Mouse (Mus musculus) kidney, postnatal 4 days (tissue): ENCODE data around the gene Cep170b.

Experiments
- DNase-seq, 2 experiments: peaks; one replicate each; pipeline ENCODE4 v3.0.0; 2021; ENCODE audit warnings: mixed read lengths in 2 of 2

Cep170b gene

DNA sequence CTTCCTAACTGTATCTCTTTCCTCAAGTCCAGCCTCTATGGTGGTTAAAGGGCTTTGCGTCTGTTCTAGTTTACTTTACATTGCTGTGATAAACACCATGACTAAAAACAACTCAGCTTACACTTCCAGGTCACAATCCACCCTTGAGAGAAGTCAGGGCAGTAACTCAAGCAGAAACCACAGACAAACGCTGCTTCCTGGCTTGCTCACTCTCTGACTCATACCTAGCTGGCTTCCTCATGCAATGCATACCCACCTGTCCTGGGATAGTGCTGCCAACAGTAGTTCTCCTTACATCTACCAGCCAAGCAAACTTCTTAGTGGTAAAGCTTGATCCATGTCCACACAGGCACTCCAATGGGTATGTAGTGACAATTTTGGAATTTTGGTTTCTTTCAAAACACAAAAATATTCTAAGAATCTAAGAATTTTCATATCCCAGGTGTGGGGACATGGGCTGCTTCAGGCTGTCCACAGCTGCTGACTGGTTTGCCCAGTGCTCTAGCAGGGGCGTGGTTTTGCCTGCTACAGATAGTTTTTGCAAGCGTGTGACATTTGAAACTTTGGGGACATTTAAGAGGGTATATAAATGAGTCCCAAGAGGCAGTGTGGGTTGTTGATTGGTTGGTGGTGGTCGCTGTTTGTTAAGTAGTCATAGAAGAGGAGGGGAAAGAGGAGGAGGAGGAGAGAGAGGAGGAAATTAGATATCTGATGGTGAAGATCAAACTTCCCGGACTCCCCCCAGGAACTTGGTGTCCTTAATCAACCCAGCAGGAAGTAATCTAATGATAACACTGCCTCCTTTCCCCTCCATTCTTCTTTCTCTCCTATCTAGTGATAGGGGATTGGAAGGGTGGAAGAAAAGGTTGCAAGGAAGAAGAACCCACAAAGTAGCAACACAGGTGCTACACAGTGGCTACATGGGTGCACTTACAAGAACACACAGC is 17.6 kb upstream of the Cep170b start:
- DNase-seq = no peak

DNA sequence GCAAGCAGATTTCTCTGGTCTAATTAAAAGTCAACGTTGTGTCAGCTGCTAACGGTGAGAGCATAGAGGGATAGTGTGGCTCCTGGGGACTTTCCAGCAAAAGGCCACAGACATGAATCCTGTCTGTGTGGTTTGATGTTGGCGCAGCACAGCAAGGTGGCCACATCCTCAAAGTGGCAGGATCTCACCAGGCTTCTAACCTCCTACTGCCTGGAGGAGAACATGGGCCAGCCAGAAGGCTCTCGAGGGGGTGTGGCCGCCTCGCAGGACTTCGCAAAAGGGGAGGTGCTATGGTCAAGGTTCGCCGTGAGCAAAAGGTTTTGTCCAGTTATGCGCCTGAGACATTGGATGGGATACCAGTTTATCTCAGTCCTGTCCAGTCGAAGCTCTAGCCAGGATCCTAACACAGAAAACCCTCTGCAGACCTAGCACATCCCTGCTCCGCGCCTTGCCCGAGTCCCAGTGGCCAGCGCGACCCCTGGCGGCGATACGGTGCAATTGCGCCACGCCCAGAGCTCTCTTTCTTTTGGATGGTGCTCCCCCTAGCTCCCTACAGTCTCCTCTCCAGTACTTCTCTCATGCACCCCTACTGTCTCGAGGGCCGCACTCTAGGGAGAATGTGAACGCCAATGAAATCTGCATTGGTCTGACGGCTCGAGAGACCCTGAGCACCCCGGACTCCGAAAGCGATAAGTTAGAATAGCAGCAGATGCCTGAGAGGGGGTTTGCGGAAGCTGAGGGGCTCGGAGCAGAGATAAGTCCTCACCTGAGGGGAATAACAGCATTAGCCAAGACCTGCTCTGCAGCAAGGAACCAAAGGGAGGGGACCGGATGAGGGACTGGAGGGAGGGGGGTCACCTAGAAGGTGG is 13.3 kb upstream of the Cep170b start:
- DNase-seq = peak; percentile 93

DNA sequence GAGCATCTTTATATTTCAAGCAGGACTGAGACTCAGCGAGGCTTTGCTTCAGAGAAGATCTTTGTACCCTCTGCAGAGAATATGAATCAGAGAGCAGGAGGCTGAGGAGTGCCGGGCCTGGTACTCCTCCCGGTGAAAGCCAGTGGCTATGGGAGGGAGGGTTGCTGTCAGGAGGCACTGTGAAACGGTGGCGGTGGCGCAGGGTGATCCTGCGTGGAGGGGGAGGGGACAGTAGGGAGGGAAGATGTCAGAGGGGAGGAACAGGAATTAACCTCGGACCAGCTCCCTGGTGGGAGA is 12.7 kb upstream of the Cep170b start:
- no peak for DNase-seq

DNA sequence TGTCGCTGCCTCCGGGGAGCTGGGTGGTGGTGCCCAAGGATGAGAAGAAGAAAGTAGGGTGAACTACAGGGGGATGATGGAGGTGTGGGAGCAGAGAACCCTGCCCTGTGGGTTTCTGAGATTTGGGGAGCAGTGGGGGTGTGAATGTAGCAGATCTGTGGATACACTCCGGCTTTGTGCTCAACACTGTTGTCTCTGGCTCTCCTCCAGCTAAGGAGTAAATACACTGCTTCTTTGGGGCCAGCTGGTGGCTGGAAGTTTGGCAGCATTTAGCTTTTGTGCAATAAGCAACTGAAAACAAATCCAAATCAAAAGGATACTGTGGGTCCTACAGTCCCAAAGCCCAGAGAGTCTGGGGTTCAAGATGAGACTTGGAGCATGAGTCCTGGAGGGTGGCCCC is 6.3 kb upstream of the Cep170b start:
- peak in 1 of 2 experiments; percentile 53 for DNase-seq

DNA sequence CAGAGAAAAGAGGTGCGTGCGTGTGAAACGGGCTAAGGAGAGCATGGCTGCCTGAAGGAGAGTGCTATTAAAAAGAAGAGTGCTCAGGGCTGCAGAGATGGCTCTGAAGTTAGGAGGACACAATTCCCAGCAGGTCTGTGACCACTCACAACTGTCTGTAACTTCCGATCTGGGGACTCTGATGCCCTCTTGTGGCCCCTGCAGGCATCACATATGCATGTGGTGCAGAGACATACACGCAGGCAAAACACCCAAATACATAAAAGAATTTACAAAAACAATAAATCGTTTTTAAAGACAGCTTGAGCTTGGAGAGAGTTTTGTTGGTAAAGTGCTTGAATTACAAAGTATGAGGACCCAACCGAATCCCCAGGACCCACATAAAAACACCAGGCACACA is 3.1 kb upstream of the Cep170b start:
- DNase-seq = peak; percentile 83 to 87

DNA sequence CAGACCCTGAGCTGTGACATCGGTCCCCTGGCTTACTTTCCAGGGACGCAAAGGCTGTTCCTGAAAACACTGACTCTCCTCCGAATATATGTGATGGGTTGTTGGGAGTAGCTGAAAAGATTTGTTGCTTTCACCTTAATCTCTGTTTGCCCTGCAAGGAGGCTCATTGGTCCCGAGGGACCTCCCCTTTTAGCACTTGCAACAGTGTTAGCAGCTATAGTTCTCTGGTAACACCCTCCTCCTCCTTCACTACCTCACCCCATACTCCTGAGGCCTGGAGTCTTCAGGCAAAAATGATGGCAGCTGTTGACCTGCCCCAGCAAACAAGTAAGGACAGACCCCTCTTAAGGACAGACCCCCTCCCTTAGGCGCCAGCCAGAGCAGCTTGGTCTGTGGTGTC is 1.3 kb upstream of the Cep170b start:
- DNase-seq = no peak

DNA sequence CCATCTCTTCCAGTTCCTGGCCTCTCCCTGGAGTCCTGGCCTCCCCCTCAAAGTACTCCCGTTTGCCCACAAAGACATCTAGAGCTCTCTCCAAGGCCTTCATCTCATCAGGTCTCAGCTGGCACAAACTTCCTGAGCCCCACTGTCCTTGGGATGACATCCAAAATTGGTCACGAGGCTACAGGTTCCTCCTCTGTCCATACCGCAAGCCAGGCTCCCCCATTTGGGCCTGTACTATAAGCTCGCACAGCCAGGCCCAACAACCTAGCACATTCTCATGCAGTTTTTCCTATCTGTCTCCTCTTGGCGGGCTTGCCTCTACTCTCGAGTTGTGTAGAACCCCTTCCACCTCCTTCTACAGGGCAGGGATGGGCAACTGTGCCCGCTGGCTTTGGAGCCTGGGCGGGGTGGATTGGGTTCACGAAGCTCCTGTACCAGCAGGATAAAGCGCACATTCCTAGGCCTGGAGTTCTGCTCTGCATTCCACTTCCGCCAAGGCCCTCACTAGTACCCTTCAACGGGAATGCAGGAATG is 702 bp downstream of the Cep170b start:
- no peak for DNase-seq

DNA sequence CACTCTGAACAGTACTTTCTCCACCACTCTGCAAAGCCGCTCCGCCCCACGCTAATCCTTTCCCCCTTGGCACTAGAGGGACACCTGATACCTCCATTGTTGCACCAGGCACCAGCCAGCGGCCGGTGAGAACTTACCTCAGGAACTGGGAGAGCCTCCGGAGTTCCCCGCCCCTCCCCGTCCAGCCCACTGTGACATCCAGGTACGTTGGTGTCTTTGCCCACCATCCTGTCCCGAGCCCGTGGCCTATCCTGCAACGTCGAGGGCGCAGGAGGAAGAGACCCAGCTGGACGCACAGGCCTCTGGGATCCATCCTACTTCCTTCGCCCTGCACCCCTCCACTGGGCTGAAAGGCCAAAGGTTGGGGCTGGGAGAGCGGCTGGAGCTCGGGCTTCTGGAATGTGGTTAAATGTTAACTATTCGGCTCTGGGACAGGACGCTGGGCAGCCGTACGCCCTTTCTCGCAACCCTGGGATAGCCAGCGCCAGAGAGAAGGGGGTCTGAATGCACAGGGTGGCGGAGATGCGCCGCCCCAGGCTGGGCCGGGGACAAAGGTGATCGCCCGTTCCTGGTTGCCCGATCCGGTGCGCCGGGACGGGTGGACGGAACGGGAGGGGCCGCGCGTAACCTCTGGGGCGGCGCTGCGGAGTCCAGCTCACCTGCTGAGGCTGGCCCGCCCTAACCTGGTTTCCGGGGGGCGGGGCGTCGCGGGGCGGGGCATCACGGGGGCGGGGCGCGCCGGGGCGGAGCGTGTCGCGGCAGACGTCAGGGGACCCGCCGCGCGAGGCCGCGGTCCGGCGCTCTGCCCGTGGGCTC is 1.4 kb downstream of the Cep170b start:
- peak; percentile 80 to 90 for DNase-seq

DNA sequence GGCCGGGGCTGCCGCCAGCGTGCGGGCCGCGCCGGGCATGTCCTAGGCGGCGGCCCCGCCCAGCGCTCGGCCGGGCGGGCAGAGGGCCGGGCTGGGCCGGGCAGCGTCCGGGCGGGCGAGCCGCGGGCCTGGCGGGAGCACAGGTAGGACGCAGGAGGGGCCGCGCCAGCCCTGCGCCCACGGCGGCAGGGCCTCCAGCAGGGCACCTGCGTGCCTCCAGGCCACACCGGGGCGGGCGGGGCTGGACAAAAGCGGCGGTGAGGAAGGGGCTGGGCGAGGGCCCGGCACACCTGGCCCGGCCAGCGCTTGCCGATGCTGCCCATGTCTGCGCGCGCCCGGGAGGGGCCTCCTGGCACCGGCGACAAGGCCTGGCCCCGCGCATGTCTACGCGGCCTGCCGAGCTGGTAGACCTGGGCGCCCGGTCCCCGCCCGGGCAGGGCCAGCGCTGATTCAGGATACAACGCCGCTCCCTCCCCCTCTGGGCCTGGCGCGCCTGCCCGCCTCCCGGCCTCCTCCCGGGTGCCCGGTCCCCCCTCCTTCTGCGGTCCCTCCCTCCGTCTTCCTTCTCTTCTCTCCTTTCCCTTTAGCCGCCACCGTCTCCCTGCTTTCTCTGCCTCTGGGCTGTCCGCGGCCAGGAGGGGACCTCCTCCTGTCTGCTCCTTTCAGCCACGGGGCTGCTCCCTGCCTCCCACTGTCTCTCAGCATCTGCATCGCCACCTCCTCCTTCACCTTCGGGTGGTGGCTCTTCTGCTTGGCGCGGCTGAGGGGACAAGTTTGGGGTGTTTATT is 2.2 kb downstream of the Cep170b start:
- DNase-seq = peak; percentile 66 to 78

DNA sequence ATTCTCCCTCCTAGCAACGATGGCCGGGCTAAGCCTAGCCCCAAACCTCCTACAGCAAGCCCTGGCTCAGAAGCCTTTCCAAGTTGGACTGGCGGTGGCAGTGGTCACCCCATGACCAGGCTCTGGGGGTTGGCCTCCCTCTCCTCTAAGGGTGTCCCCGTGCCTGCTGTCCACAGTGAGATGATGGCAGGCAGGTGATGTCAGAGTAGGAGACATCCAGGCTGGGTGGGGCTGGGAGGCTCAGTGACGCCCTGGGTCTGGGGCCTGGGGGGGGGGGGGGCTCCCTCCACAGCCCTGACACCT is 2.7 kb downstream of the Cep170b start:
- DNase-seq = no peak

DNA sequence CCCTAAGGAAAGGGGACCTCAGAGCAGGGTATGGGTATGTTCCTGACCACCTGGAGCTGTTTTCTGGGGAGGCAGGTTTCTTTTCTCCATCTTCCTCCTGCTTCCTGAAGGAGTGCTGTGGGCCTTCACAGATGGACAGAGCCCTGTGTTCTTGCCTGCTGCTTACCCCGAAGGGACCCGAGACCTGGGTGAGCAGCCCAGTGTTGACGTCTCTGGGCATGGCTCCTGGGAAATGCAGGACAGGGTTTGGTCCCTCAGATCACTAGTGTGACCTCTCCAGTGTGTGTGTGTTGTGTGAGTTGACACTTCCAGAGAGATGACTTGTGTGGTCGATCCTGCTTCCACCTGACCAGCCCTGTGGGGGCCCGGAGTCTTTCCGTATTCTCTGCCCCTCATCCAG is 3.2 kb downstream of the Cep170b start:
- DNase-seq = no peak

DNA sequence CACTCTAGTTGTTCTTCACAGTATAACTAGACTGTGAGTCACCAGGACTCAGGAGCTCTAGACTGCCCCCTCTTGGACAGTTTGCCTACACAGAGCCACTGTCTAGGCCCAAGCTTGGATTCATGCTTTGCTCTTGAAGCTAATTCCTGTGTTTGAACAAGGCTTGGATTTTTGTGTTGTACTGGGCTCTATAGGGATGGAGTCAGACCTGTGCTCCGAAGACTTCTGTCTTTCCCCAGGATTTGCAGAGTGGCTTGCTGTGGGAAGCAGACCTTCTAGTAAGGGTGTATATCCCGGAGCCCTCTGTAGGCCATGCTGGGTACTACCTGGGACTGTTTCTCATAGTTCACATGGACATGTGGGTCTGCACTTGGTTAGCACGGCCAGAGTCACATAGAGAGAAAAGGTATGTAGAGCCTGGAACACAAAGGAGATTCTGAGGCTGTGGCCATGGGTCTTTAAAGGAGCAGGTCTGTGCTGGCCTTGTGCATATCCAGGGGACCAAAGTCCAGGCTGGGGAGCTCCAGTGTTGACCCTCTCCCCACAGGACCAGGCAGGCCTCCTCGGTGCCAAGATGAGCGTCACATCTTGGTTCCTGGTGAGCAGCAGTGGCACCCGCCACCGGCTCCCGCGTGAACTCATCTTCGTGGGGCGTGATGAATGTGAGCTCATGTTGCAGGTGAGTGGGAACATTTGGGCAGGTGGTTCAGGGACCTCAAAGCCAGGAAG is 4.0 kb downstream of the Cep170b start:
- DNase-seq = peak; percentile 90 to 92

DNA sequence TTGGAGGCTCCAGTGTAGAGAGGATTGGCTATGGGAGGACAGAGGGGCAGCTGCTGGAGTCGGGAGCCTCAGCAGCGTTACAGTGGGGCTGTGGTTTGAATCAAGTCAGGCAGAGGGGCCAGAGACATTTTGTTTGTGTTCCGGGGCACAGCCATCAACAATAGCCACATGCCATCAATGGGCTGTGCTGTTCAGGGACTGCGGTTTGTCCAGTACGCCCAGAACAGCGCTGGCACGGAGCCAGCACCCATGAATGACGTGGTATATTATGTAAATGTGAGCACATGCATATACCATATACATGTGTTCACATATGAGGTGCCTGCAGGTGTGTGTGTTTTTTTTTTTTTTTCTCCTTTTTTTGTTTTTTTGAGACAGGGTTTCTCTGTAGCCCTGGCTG is 7.5 kb downstream of the Cep170b start:
- no peak for DNase-seq

DNA sequence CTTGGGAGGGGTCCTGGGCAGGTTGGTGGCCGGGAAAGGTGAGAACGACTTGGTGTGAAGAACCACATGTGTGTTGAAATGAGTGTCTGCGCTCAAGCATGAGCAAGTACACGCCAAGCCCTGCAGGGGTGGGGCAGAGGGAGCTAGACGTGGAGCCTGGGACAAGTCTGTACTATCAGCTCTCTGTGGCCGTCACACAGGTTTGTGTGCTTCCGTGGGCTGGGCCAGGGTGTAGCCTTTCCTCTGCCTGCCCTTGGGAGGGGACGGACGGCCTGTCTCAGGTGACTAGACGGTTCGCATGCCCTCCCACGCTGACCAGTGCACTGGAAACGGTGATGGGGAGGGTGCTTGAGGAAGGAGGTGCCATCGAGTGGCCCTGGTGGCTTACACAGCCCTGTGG is 10.6 kb downstream of the Cep170b start:
- DNase-seq = no peak

DNA sequence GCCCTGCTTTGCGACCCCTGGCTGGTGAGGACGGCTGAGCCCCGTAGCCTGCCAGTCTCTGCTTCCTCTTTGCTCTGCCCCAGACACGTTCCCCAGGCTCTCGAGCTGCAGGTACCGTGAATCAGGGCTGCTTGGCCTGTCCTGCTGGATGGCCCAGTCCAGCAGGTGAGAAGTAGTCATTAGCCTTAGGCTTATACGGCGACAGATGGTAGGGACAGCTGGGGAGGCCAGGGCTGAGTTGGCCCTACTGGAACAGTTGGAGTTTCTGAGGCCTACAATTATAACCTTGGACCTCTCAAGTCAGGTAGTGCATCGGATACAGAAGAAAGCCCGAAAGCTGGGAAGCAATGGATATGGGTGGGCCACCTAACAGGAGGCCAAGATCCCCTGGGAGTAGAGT is 12.3 kb downstream of the Cep170b start:
- no peak for DNase-seq

DNA sequence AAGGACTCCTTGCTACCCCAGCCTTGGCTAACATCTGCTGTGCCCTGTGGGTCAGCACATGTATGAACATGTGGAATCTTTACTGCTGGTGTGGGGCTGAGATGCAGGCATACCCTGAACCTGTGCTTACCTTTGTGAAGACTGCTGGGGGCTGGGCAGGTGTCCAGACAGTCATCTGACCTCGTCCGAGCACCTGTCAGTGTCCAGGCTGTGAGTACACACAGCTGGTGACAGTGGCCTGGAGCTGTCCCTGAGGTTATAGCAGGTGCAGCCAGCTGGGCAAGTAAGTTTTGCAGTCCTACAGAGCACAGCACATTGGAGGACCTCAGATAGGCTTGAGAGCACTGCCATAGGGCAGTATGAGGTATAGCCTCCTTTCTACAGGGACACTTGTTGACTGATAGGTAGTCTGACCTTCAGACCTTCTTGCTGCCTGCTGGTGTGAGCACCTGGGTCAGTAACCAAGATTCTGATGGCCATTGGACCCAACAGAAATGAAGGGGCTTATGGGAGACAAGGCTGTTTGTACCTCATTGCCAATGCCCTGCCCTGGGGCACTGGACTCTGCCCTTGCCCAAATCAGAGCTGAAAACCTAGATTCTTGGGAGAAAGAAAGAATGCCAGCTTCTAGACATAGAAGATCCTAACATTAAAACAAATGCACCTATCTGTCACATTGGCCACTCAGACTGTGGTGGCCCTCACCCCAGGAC is 14.0 kb downstream of the Cep170b start:
- DNase-seq = no peak

DNA sequence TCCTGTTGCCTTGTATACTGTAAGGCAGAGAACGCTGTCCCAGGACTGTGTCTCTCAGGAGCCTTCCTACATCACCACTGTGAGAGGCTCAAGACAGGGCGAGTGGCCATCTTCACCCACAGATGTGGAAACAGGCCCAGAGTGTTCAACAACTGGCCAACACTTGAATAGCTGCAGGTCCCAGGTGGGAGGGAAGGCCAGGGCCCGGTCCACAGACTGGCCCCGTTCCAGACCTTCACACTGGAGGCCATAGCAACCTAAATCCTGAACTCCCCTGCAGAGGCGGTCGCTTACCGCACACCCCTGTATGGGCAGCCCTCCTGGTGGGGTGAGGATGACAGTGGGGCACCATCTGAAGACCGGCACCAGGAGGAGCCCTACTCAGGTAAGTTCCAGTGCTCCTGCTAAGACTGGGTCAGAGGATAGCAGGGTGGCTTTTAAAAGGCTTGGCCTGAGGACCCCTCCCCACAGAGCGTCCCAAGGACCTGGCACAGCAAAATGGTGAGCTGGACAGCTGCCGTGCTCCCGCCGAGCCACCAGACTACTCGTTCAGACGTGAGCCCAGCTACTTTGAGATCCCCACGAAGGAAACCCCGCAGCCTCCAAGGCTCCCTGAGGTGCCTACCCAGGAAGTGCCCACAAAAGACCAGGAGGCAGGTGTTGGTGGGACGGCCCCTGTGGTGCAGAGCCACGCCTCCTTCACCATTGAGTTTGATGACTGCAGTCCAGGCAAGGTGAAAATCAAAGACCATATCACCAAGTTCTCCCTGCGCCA is 14.8 kb downstream of the Cep170b start:
- no peak for DNase-seq

DNA sequence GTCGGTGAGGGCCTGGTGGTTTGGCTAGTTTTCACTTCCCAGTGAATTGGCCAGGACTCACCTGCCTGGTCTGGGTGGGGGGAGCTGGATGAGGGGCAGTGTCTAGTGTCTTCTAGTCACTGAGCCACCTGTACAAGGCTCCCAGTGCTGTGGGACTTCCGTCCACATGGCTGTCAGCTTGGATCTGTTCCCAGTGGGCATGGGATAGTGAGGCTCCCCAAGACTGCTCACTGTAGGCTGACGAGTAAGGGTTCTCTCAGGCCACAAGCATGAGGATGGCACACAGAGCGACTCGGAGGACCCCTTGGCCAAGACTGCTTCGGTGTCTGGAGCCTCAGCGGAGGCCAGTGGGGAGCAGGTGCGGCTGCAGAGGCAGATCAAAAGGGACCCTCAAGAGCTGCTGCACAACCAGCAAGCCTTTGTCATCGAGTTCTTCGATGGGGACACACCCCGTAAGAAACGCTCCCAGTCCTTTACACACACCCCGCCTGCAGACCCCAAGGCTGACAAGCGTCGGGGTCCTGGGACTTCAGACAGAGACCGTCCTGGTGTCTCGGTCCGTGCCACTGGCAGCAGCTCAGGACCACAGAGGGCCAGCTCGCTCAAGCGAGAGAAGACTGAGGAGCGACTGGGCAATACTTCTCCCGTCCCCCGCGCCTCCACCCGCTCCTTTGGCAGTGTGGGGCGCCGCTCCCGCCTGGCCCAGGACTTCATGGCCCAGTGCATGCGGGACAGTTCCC is 15.8 kb downstream of the Cep170b start:
- no peak for DNase-seq

DNA sequence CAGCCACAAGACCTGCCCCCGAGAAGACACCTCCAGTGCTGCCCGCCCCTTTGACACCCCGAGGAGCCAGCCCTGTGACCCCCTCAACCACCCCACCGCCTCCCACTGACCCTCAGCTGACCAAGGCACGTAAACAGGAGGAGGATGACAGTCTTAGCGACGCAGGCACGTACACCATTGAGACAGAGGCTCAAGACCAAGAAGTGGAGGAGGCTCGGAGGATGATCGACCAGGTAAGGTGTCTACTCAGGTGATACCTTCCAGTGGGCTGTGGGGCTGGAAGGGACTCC is 16.3 kb downstream of the Cep170b start:
- DNase-seq = no peak

DNA sequence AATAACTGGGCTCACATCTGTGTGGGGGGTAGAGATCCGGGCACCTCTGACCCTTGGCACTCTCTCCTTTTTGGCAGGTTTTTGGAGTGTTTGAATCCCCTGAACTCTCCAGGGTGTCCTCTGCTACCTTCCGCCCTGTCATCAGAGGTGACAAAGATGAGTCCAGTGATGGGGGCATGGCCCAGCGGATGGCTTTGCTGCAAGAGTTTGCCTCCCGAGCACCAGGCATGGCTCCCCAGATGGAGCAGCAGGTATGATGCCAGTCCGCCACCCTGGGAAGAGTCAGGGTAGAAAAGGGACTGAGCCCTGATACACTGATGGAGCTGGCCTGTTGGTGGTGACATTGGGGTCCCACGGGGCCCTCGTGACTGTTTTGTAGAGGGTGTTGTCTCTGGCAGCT is 16.8 kb downstream of the Cep170b start:
- DNase-seq = no peak
